Mouse (Mus musculus) forebrain, embryonic 12.5 days (tissue): ENCODE measurements around the gene Map2k5. TPM values are rescaled to one million over a fixed set of nuclear protein-coding genes. Genes with fewer than 3 reads are reported as not detected.
A peak's percentile ranks its signal among the peaks of the same experiment; 100 is the strongest.

ENCODE experiments used
- ATAC-seq: fragments of 200-750 bp; cut with Nextera tagmentation; 2 replicates; pipeline ENCODE4 v1.8.0; 2017; ENCODE audit warnings: moderate TSS enrichment; ENCODE audit not compliant: low FRiP score
- H3K27ac ChIP-seq: fragments of 300-500 bp; sonication (generic); 2 replicates; pipeline ENCODE4 v1.5.1; 2016; ENCODE audit warnings: mild to moderate bottlenecking
- H3K27me3 ChIP-seq: fragments of 300-500 bp; sonication (generic); 2 replicates; pipeline ENCODE4 v1.6.1; 2016; ENCODE audit warnings: mild to moderate bottlenecking
- H3K36me3 ChIP-seq: fragments of 300-500 bp; sonication (generic); replicated peaks from 2 replicates; pipeline ENCODE4 v1.6.1; 2016; ENCODE audit warnings: mild to moderate bottlenecking
- H3K4me1 ChIP-seq: fragments of 300-500 bp; sonication (generic); 2 replicates; pipeline ENCODE4 v1.6.1; 2016
- H3K4me2 ChIP-seq: fragments of 300-500 bp; sonication (generic); 2 replicates; pipeline ENCODE4 v1.6.1; 2016; ENCODE audit warnings: mild to moderate bottlenecking, moderate library complexity
- H3K4me3 ChIP-seq: fragments of 300-500 bp; sonication (generic); replicated peaks from 2 replicates; pipeline ENCODE4 v1.5.1; 2016; ENCODE audit warnings: mild to moderate bottlenecking
- H3K9ac ChIP-seq: fragments of 300-500 bp; sonication (generic); 2 replicates; pipeline ENCODE4 v1.6.1; 2016; ENCODE audit warnings: mild to moderate bottlenecking
- H3K9me3 ChIP-seq: fragments of 300-500 bp; sonication (generic); 2 replicates; pipeline ENCODE4 v1.6.1; 2016
- WGBS: fragments of 180-500 bp; shearing (Covaris S2); methylation state at CpG from one replicate; pipeline ENCODE4 v1.1.7; 2016; 5-methylcytosine and 5-hydroxymethylcytosine counted together
- polyA plus RNA-seq: library from polyadenylated mRNA; unstranded; fragments of >200 nt; fragmentation: Nextera tagmentation; extraction: Ambion mirVana; gene quantifications from 2 replicates; pipeline ENCODE4 v1.2.1, GENCODE M21; 2016

Gene Map2k5
- polyA plus RNA-seq, 1 experiment from 2014 or later: 37.4 TPM

GRCm38 (mm10) chr9:63171951-63172350 is 205.8 kb downstream of the Map2k5 start:
- Histone ChIP-seq H3K27ac (no peak overlapping the region), H3K9ac (no peak overlapping the region), H3K27me3 (peaks cover 41% of the 10 kb centered on the region), H3K9me3 (no peaks in the 10 kb centered on the region), H3K36me3 (peaks cover 3% of the 10 kb centered on the region; the same call in 1 of the 2 replicates), H3K4me3 (no peak overlapping the region), H3K4me1 (peaks cover 4% of the 10 kb centered on the region), H3K4me2 (no peak overlapping the region)
- WGBS: 38% methylated on average over 2 of the region's 2 CpGs
- no peak for ATAC-seq

- Histone ChIP-seq H3K27ac (no peak overlapping the region), H3K4me1 (peaks cover 16% of the 10 kb centered on the region), H3K9me3 (no peaks in the 10 kb centered on the region), H3K9ac (no peak overlapping the region), H3K36me3 (peaks cover 3% of the 10 kb centered on the region; the same call in 1 of the 2 replicates), H3K4me3 (no peak overlapping the region), H3K4me2 (no peak overlapping the region), H3K27me3 (peaks cover 36% of the 10 kb centered on the region)
- no peak for ATAC-seq
- 94% methylated on average over 1 of the region's 1 CpGs for WGBS
Observed at GRCm38 (mm10) chr9:63169127-63169526, 208.6 kb downstream of the Map2k5 start.

GRCm38 (mm10) chr9:63165070-63165469 is 212.6 kb downstream of the Map2k5 start:
- H3K9ac ChIP-seq: no peak overlapping the region
- peaks cover 54% of the 10 kb centered on the region for H3K27me3 ChIP-seq
- H3K4me2 ChIP-seq: no peak overlapping the region
- no peak overlapping the region for H3K4me3 ChIP-seq
- ATAC-seq: no peak
- no peak overlapping the region for H3K27ac ChIP-seq
- peaks cover 6% of the 10 kb centered on the region; the same call in 1 of the 2 replicates for H3K36me3 ChIP-seq
- WGBS: 26% methylated on average over 9 of the region's 9 CpGs
- H3K4me1 ChIP-seq: peaks cover 16% of the 10 kb centered on the region
- no peaks in the 10 kb centered on the region for H3K9me3 ChIP-seq

GRCm38 (mm10) chr9:63163756-63164155 is 213.9 kb downstream of the Map2k5 start:
- 71% methylated on average over 8 of the region's 8 CpGs for WGBS
- Histone ChIP-seq H3K4me1 (peaks cover 16% of the 10 kb centered on the region), H3K4me3 (no peak overlapping the region), H3K27me3 (peaks cover 63% of the 10 kb centered on the region), H3K27ac (no peak overlapping the region), H3K36me3 (peaks cover 3% of the 10 kb centered on the region; the same call in 1 of the 2 replicates), H3K9me3 (no peaks in the 10 kb centered on the region), H3K4me2 (no peak overlapping the region), H3K9ac (no peak overlapping the region)
- no peak for ATAC-seq

GRCm38 (mm10) chr9:63151949-63152348 is 225.8 kb downstream of the Map2k5 start:
- 12% methylated on average over 14 of the region's 14 CpGs for WGBS
- H3K9ac ChIP-seq: no peak overlapping the region
- H3K27ac ChIP-seq: no peak overlapping the region
- peaks cover 35% of the 10 kb centered on the region for H3K4me1 ChIP-seq
- H3K36me3 ChIP-seq: no peaks in the 10 kb centered on the region
- 0 out of 2 replicates have a peak, but pooled peaks have one; percentile 39 for ATAC-seq
- H3K4me2 ChIP-seq: no peak overlapping the region
- H3K4me3 ChIP-seq: no peak overlapping the region
- peaks cover 98% of the 10 kb centered on the region for H3K27me3 ChIP-seq
- peaks cover 6% of the 10 kb centered on the region for H3K9me3 ChIP-seq

- peaks cover 41% of the 10 kb centered on the region for H3K4me1 ChIP-seq
- peaks cover 98% of the 10 kb centered on the region for H3K27me3 ChIP-seq
- H3K9ac ChIP-seq: no peak overlapping the region
- 1% methylated on average over 20 of the region's 20 CpGs for WGBS
- no peaks in the 10 kb centered on the region for H3K36me3 ChIP-seq
- no peak for ATAC-seq
- no peak overlapping the region for H3K4me2 ChIP-seq
- H3K4me3 ChIP-seq: no peak overlapping the region
- H3K27ac ChIP-seq: no peak overlapping the region
- peaks cover 6% of the 10 kb centered on the region for H3K9me3 ChIP-seq
Observed at GRCm38 (mm10) chr9:63151072-63151870, 226.4 kb downstream of the Map2k5 start.

- Histone ChIP-seq H3K27ac (no peak overlapping the region), H3K9ac (no peak overlapping the region), H3K4me2 (no peak overlapping the region), H3K9me3 (peaks cover 6% of the 10 kb centered on the region), H3K4me1 (peaks cover 50% of the 10 kb centered on the region), H3K36me3 (no peaks in the 10 kb centered on the region), H3K27me3 (peaks cover 98% of the 10 kb centered on the region), H3K4me3 (no peak overlapping the region)
- no peak for ATAC-seq
- WGBS: 2% methylated on average over 27 of the region's 27 CpGs
Observed at GRCm38 (mm10) chr9:63150086-63150800, 227.5 kb downstream of the Map2k5 start.

- Histone ChIP-seq H3K36me3 (no peaks in the 10 kb centered on the region), H3K27me3 (peaks cover 99% of the 10 kb centered on the region), H3K9me3 (peaks cover 6% of the 10 kb centered on the region), H3K9ac (no peak overlapping the region), H3K4me2 (peak overlapping the region; percentile 77), H3K4me1 (peaks cover 58% of the 10 kb centered on the region), H3K4me3 (peak overlapping the region; percentile 47), H3K27ac (no peak overlapping the region)
- ATAC-seq: no peak
- WGBS: under 1% methylated on average over 20 of the region's 20 CpGs
Observed at GRCm38 (mm10) chr9:63149372-63149766, 228.3 kb downstream of the Map2k5 start.

GRCm38 (mm10) chr9:63148410-63149371 is 229.0 kb downstream of the Map2k5 start, which contains the start of gene Skor1:
Gene Skor1, minus strand, starts transcription at chr9:63148961.
- Histone ChIP-seq H3K27ac (no peak within 1 kb of the TSS), H3K4me3 (peak within 1 kb of the TSS; percentile 47), H3K4me2 (peak within 1 kb of the TSS; percentile 77), H3K9ac (peak within 1 kb of the TSS; percentile 43; the same call in 1 of the 2 replicates), H3K9me3 (peaks cover 5% of the 10 kb centered on the region), H3K4me1 (peaks cover 64% of the 10 kb centered on the region), H3K27me3 (peaks cover 100% of the 10 kb centered on the region), H3K36me3 (no peaks in the 10 kb centered on the region)
- WGBS: under 1% methylated on average over 83 of the region's 108 CpGs
- ATAC-seq: no peak

- Histone ChIP-seq H3K27me3 (peaks cover 100% of the 10 kb centered on the region), H3K4me3 (peak overlapping the region; percentile 47), H3K9me3 (no peaks in the 10 kb centered on the region; the same call in 1 of the 2 replicates), H3K4me1 (peaks cover 71% of the 10 kb centered on the region), H3K36me3 (no peaks in the 10 kb centered on the region), H3K9ac (no peak overlapping the region), H3K27ac (no peak overlapping the region), H3K4me2 (peak overlapping the region; percentile 77; the same call in 1 of the 2 replicates)
- ATAC-seq: no peak
- 2% methylated on average over 14 of the region's 14 CpGs for whole genome bisulfite sequencing
Observed at GRCm38 (mm10) chr9:63147786-63148409, 229.8 kb downstream of the Map2k5 start.

GRCm38 (mm10) chr9:63147296-63147695 is 230.4 kb downstream of the Map2k5 start:
- Histone ChIP-seq H3K9ac (no peak overlapping the region), H3K27ac (no peak overlapping the region)
- no peak for ATAC-seq

More at GRCm38 (mm10) chr9:63147296-63147695, 230.4 kb downstream of the Map2k5 start:
- under 1% methylated on average over 9 of the region's 9 CpGs for WGBS
- H3K36me3 ChIP-seq: no peaks in the 10 kb centered on the region
- peak overlapping the region; percentile 31; the same call in 1 of the 2 replicates for H3K4me2 ChIP-seq
- H3K27me3 ChIP-seq: peaks cover 100% of the 10 kb centered on the region
- peak overlapping the region; percentile 22; the same call in 1 of the 2 replicates for H3K4me3 ChIP-seq
- peaks cover 70% of the 10 kb centered on the region for H3K4me1 ChIP-seq
- H3K9me3 ChIP-seq: no peaks in the 10 kb centered on the region; the same call in 1 of the 2 replicates
